Mouse (Mus musculus): Measurements from ENCODE around the gene Chrna5. TPM values are rescaled to one million over a fixed set of nuclear protein-coding genes. Genes with fewer than 3 reads are reported as not detected.

The Chrna5 gene
- polyA plus RNA-seq, 1 experiment from 2014 or later: 1.0 TPM

- Histone ChIP-seq H3K4me2 (ENCODE audit: low read length) (no peak overlapping the region), H3K36me3 (ENCODE audit: control insufficient read depth, insufficient read depth, low read length) (no peaks in the 10 kb centered on the region), H3K9me3 (replicated peaks; ENCODE audit: control insufficient read depth, low read length) (no peaks in the 10 kb centered on the region), H3K4me1 (ENCODE audit: control insufficient read depth, insufficient read depth, low read length) (no peaks in the 10 kb centered on the region; the same call in none of the 2 replicates), H3K9ac (ENCODE audit: low read length) (no peak overlapping the region), H3K4me3 (ENCODE audit: low read depth, low read length) (no peak overlapping the region), H3K27ac (ENCODE audit: low read depth, low read length) (no peak overlapping the region), H3K27me3 (replicated peaks; ENCODE audit: control insufficient read depth, insufficient read depth, low read length) (no peaks in the 10 kb centered on the region)
- ATAC-seq (no peak), DNase-seq (ENCODE audit: low spot score) (no peak)
- WGBS: 76% methylated on average over 8 of the region's 8 CpGs
Measured at GRCm38 (mm10) chr9:55038948-55039347, 58.3 kb downstream of the Chrna5 start.

GRCm38 (mm10) chr9:55039983-55040382, 59.3 kb downstream of the Chrna5 start:
- no peak overlapping the region for H3K9ac ChIP-seq (ENCODE audit: low read length)
- ATAC-seq (no peak), DNase-seq (ENCODE audit: low spot score) (peak; percentile 52)
- H3K4me1 ChIP-seq (ENCODE audit: control insufficient read depth, insufficient read depth, low read length): no peaks in the 10 kb centered on the region; the same call in none of the 2 replicates
- H3K4me2 ChIP-seq (ENCODE audit: low read length): no peak overlapping the region
- WGBS: 53% methylated on average over 5 of the region's 5 CpGs
- H3K27me3 ChIP-seq (replicated peaks; ENCODE audit: control insufficient read depth, insufficient read depth, low read length): no peaks in the 10 kb centered on the region
- no peak overlapping the region for H3K4me3 ChIP-seq (ENCODE audit: low read depth, low read length)
- H3K9me3 ChIP-seq (replicated peaks; ENCODE audit: control insufficient read depth, low read length): no peaks in the 10 kb centered on the region
- no peak overlapping the region for H3K27ac ChIP-seq (ENCODE audit: low read depth, low read length)
- no peaks in the 10 kb centered on the region for H3K36me3 ChIP-seq (ENCODE audit: control insufficient read depth, insufficient read depth, low read length)

- H3K4me1 ChIP-seq (ENCODE audit: control insufficient read depth, insufficient read depth, low read length): no peaks in the 10 kb centered on the region; the same call in none of the 2 replicates
- DNase-seq (ENCODE audit: low spot score) (peak; percentile 46), ATAC-seq (no peak)
- no peak overlapping the region for H3K9ac ChIP-seq (ENCODE audit: low read length)
- H3K27me3 ChIP-seq (replicated peaks; ENCODE audit: control insufficient read depth, insufficient read depth, low read length): no peaks in the 10 kb centered on the region
- no peaks in the 10 kb centered on the region for H3K9me3 ChIP-seq (replicated peaks; ENCODE audit: control insufficient read depth, low read length)
- no peak overlapping the region for H3K4me2 ChIP-seq (ENCODE audit: low read length)
- H3K27ac ChIP-seq (ENCODE audit: low read depth, low read length): no peak overlapping the region
- H3K36me3 ChIP-seq (ENCODE audit: control insufficient read depth, insufficient read depth, low read length): no peaks in the 10 kb centered on the region
- WGBS: 66% methylated on average over 2 of the region's 2 CpGs
- no peak overlapping the region for H3K4me3 ChIP-seq (ENCODE audit: low read depth, low read length)
Measured at GRCm38 (mm10) chr9:55041389-55041788, 60.7 kb downstream of the Chrna5 start.

- no peaks in the 10 kb centered on the region for H3K27me3 ChIP-seq (replicated peaks; ENCODE audit: control insufficient read depth, insufficient read depth, low read length)
- H3K9ac ChIP-seq (ENCODE audit: low read length): no peak overlapping the region
- WGBS: 7% methylated on average over 8 of the region's 8 CpGs
- no peak for ATAC-seq
- no peaks in the 10 kb centered on the region for H3K9me3 ChIP-seq (replicated peaks; ENCODE audit: control insufficient read depth, low read length)
- no peak overlapping the region for H3K27ac ChIP-seq (ENCODE audit: low read depth, low read length)
- H3K4me1 ChIP-seq (ENCODE audit: control insufficient read depth, insufficient read depth, low read length): peaks cover 7% of the 10 kb centered on the region
- H3K36me3 ChIP-seq (ENCODE audit: control insufficient read depth, insufficient read depth, low read length): no peaks in the 10 kb centered on the region
- H3K4me3 ChIP-seq (ENCODE audit: low read depth, low read length): no peak overlapping the region
- H3K4me2 ChIP-seq (ENCODE audit: low read length): no peak overlapping the region
- no peak for DNase-seq (ENCODE audit: low spot score)
Measured at GRCm38 (mm10) chr9:55043688-55044087, 63.0 kb downstream of the Chrna5 start.

- 70% methylated on average over 2 of the region's 2 CpGs for WGBS
- ATAC-seq (no peak), DNase-seq (ENCODE audit: low spot score) (no peak)
- H3K27me3 ChIP-seq (replicated peaks; ENCODE audit: control insufficient read depth, insufficient read depth, low read length): no peaks in the 10 kb centered on the region
- no peak overlapping the region for H3K4me3 ChIP-seq (ENCODE audit: low read depth, low read length)
- H3K36me3 ChIP-seq (ENCODE audit: control insufficient read depth, insufficient read depth, low read length): no peaks in the 10 kb centered on the region
- peaks cover 7% of the 10 kb centered on the region for H3K4me1 ChIP-seq (ENCODE audit: control insufficient read depth, insufficient read depth, low read length)
- no peak overlapping the region for H3K4me2 ChIP-seq (ENCODE audit: low read length)
- no peak overlapping the region for H3K27ac ChIP-seq (ENCODE audit: low read depth, low read length)
- H3K9ac ChIP-seq (ENCODE audit: low read length): no peak overlapping the region
- H3K9me3 ChIP-seq (replicated peaks; ENCODE audit: control insufficient read depth, low read length): no peaks in the 10 kb centered on the region
Measured at GRCm38 (mm10) chr9:55045001-55045400, 64.3 kb downstream of the Chrna5 start.

- Histone ChIP-seq H3K4me3 (ENCODE audit: low read depth, low read length) (no peak overlapping the region), H3K9me3 (replicated peaks; ENCODE audit: control insufficient read depth, low read length) (no peaks in the 10 kb centered on the region), H3K4me2 (ENCODE audit: low read length) (no peak overlapping the region), H3K36me3 (ENCODE audit: control insufficient read depth, insufficient read depth, low read length) (no peaks in the 10 kb centered on the region), H3K27ac (ENCODE audit: low read depth, low read length) (no peak overlapping the region), H3K4me1 (ENCODE audit: control insufficient read depth, insufficient read depth, low read length) (peaks cover 7% of the 10 kb centered on the region), H3K27me3 (replicated peaks; ENCODE audit: control insufficient read depth, insufficient read depth, low read length) (no peaks in the 10 kb centered on the region), H3K9ac (ENCODE audit: low read length) (no peak overlapping the region)
- peak; percentile 44 for DNase-seq (ENCODE audit: low spot score)
- WGBS: 1% methylated on average over 3 of the region's 3 CpGs
- ATAC-seq: no peak
Measured at GRCm38 (mm10) chr9:55046764-55047163, 66.1 kb downstream of the Chrna5 start.

- peak within 1 kb of the TSS; percentile 61 for H3K4me2 ChIP-seq (ENCODE audit: low read length)
- DNase-seq (ENCODE audit: low spot score) (peak; percentile 22), ATAC-seq (peak; percentile 66)
- no peaks in the 10 kb centered on the region for H3K36me3 ChIP-seq (ENCODE audit: control insufficient read depth, insufficient read depth, low read length)
- no peak within 1 kb of the TSS for H3K27ac ChIP-seq (ENCODE audit: low read depth, low read length)
- no peaks in the 10 kb centered on the region for H3K9me3 ChIP-seq (replicated peaks; ENCODE audit: control insufficient read depth, low read length)
- no peaks in the 10 kb centered on the region for H3K27me3 ChIP-seq (replicated peaks; ENCODE audit: control insufficient read depth, insufficient read depth, low read length)
- under 1% methylated on average over 23 of the region's 23 CpGs for WGBS
- peaks cover 7% of the 10 kb centered on the region for H3K4me1 ChIP-seq (ENCODE audit: control insufficient read depth, insufficient read depth, low read length)
- peak within 1 kb of the TSS; percentile 34 for H3K4me3 ChIP-seq (ENCODE audit: low read depth, low read length)
- peak within 1 kb of the TSS; percentile 26 for H3K9ac ChIP-seq (ENCODE audit: low read length)
Measured at GRCm38 (mm10) chr9:55048211-55048880, 67.7 kb downstream of the Chrna5 start, which contains the start of gene Chrnb4. Gene Chrnb4, minus strand, starts transcription at chr9:55048779.

- H3K4me3 ChIP-seq (ENCODE audit: low read depth, low read length): no peak overlapping the region
- DNase-seq (ENCODE audit: low spot score) (no peak), ATAC-seq (no peak)
- no peaks in the 10 kb centered on the region for H3K27me3 ChIP-seq (replicated peaks; ENCODE audit: control insufficient read depth, insufficient read depth, low read length)
- H3K36me3 ChIP-seq (ENCODE audit: control insufficient read depth, insufficient read depth, low read length): no peaks in the 10 kb centered on the region
- H3K9ac ChIP-seq (ENCODE audit: low read length): no peak overlapping the region
- 81% methylated on average over 2 of the region's 2 CpGs for WGBS
- H3K9me3 ChIP-seq (replicated peaks; ENCODE audit: control insufficient read depth, low read length): no peaks in the 10 kb centered on the region
- H3K4me2 ChIP-seq (ENCODE audit: low read length): no peak overlapping the region
- H3K4me1 ChIP-seq (ENCODE audit: control insufficient read depth, insufficient read depth, low read length): no peaks in the 10 kb centered on the region
- no peak overlapping the region for H3K27ac ChIP-seq (ENCODE audit: low read depth, low read length)
Measured at GRCm38 (mm10) chr9:55055386-55055930, 74.8 kb downstream of the Chrna5 start.

Data from forebrain, embryonic 14.5 days (tissue).